In genomic region chr1:15958661-15959060, GRCm38 (mm10) we compare ENCODE assay signal across 27 mouse cellular contexts.
DNase-seq lines count a peak whose midpoint lies in the region; ATAC-seq and TF ChIP-seq lines count a peak whose summit lies in the region.
"Had no signal": no experiment of that assay in that cellular context is flagged by ENCODE, and none has a peak within 500 bp of the region (broad histone marks: within the 10 kb centered on the region; RNA-seq: fewer than 3 reads in every experiment).

No protein-coding gene starts in this region.

- H3K36me3 ChIP-seq in heart, embryonic 10.5 days, result no peaks in the 10 kb centered on the region
- H3K36me3 ChIP-seq in MEL (ENCODE audit: control insufficient read depth in 1 of 2, insufficient read depth in 2 of 2, low read length in 2 of 2), result no peaks in the 10 kb centered on the region
- H3K36me3 ChIP-seq in limb, embryonic 14.5 days (ENCODE audit: control insufficient read depth, insufficient read depth, low read length), result no peaks in the 10 kb centered on the region
- no peaks in the 10 kb centered on the region for H3K36me3 ChIP-seq in thymus, adult 2 months (ENCODE audit: control insufficient read depth, insufficient read depth, low read length)
- H3K36me3 ChIP-seq: embryonic facial prominence, embryonic 13.5 days; forebrain, embryonic 10.5 days; G1E; heart, embryonic 13.5 days; hindbrain, embryonic 12.5 days; hindbrain, embryonic 15.5 days had no signal

- H3K4me3 ChIP-seq in heart, embryonic 10.5 days, result no peak overlapping the region
- H3K4me3 ChIP-seq in MEL (ENCODE audit: control insufficient read depth in 1 of 2, insufficient read depth in 1 of 2, low read depth in 2 of 2, low read length in 2 of 2), result no peak overlapping the region
- H3K4me3 ChIP-seq in limb, embryonic 14.5 days (replicated peaks; ENCODE audit: low read length), result no peak overlapping the region
- no peak overlapping the region for H3K4me3 ChIP-seq in thymus, adult 2 months (ENCODE audit: control insufficient read depth, insufficient read depth, low read length)
- H3K4me3 ChIP-seq: embryonic facial prominence, embryonic 13.5 days; forebrain, embryonic 10.5 days; forebrain, embryonic 13.5 days; heart, embryonic 13.5 days; hindbrain, embryonic 12.5 days; hindbrain, embryonic 15.5 days had no signal

- ATAC-seq in limb, embryonic 14.5 days (ENCODE audit: low FRiP score, low read depth), result 0 out of 2 replicates have a peak, but pooled peaks have one; percentile 34
- ATAC-seq: activated CD4-positive, CD25-positive, alpha-beta regulatory T cell, adult 4 months; forebrain, embryonic 13.5 days; forebrain, embryonic 16.5 days had no signal

- no peak for TF ChIP-seq RAD21 in MEL (IDR thresholded peaks at IDR 0.05; ENCODE audit: low read depth, low read length)

- no peaks in the 10 kb centered on the region for H3K9me3 ChIP-seq in heart, embryonic 10.5 days
- no peaks in the 10 kb centered on the region for H3K9me3 ChIP-seq in MEL (replicated peaks; ENCODE audit: insufficient read depth, low read length)
- no peaks in the 10 kb centered on the region for H3K9me3 ChIP-seq in limb, embryonic 14.5 days (ENCODE audit: control insufficient read depth, low read length)
- H3K9me3 ChIP-seq: embryonic facial prominence, embryonic 13.5 days; forebrain, embryonic 10.5 days; forebrain, embryonic 13.5 days; G1E; heart, embryonic 13.5 days; hindbrain, embryonic 12.5 days; hindbrain, embryonic 15.5 days had no signal

- no peak overlapping the region for H3K9ac ChIP-seq in MEL (ENCODE audit: control insufficient read depth, low read depth, low read length, poor library complexity, severe bottlenecking)
- H3K9ac ChIP-seq in limb, embryonic 14.5 days (ENCODE audit: low read depth, low read length, severe bottlenecking), result no peak overlapping the region
- H3K9ac ChIP-seq: embryonic facial prominence, embryonic 13.5 days; forebrain, embryonic 13.5 days; heart, embryonic 13.5 days; hindbrain, embryonic 12.5 days; hindbrain, embryonic 15.5 days had no signal

- peak; percentile 9 for DNase-seq in heart, embryonic 10.5 days (ENCODE audit: low spot score)
- DNase-seq in heart, postnatal 4 days, result no peak
- DNase-seq in MEL (ENCODE audit: low read depth, low spot score), result peak; percentile 20
- DNase-seq in brain, embryonic 14.5 days (ENCODE audit: low read depth), result peak; percentile 24
- DNase-seq in limb, embryonic 14.5 days (ENCODE audit: low spot score), result peak; percentile 39
- no peak for DNase-seq in spleen, postnatal 36 days (ENCODE audit: low spot score in 2 of 2)
- DNase-seq in thymus, adult 2 months, result no peak
- DNase-seq: adrenal gland, adult 8-10 months; adrenal gland, postnatal 36 days; B cell, adult 2 months; cerebellum, adult 11 months; cerebellum, adult 2 months; cerebellum, adult 9-11 months; cerebellum, postnatal 25 days; gastrocnemius, postnatal 25 days; heart, adult 18-20 months; heart, postnatal 14 days had no signal

- H3K27ac ChIP-seq in heart, embryonic 10.5 days, result no peak overlapping the region
- H3K27ac ChIP-seq in MEL (ENCODE audit: control insufficient read depth, low read depth, low read length), result no peak overlapping the region
- no peak overlapping the region for H3K27ac ChIP-seq in limb, embryonic 14.5 days (replicated peaks; ENCODE audit: low read depth, low read length)
- H3K27ac ChIP-seq in thymus, adult 2 months (ENCODE audit: control insufficient read depth, insufficient read depth, low read length), result no peak overlapping the region
- H3K27ac ChIP-seq: embryonic facial prominence, embryonic 13.5 days; forebrain, embryonic 10.5 days; forebrain, embryonic 13.5 days; heart, embryonic 13.5 days; hindbrain, embryonic 12.5 days; hindbrain, embryonic 15.5 days had no signal

- TF ChIP-seq CTCF in MEL (IDR thresholded peaks at IDR 0.05 in 2 of 3, conservative IDR thresholded peaks at IDR 0.05 in 1 of 3; ENCODE audit: control insufficient read depth in 1 of 3, insufficient read depth in 1 of 3, low read depth in 2 of 3, low read length in 3 of 3, poor library complexity in 1 of 3, severe bottlenecking in 1 of 3), result no peak
- no peak for TF ChIP-seq CTCF in brain, embryonic 14.5 days (IDR thresholded peaks at IDR 0.05; ENCODE audit: borderline replicate concordance, extremely low read depth, insufficient read depth, insufficient read length)
- TF ChIP-seq CTCF in thymus, adult 2 months (IDR thresholded peaks at IDR 0.05; ENCODE audit: borderline replicate concordance, control insufficient read depth, extremely low read depth, insufficient read depth, low read length, poor library complexity), result no peak

- no peaks in the 10 kb centered on the region for H3K4me1 ChIP-seq in heart, embryonic 10.5 days
- no peaks in the 10 kb centered on the region for H3K4me1 ChIP-seq in MEL (ENCODE audit: control insufficient read depth in 1 of 2, insufficient read depth in 2 of 2, low read length in 2 of 2)
- H3K4me1 ChIP-seq in limb, embryonic 14.5 days (ENCODE audit: control insufficient read depth, insufficient read depth, low read length), result no peaks in the 10 kb centered on the region
- no peaks in the 10 kb centered on the region for H3K4me1 ChIP-seq in thymus, adult 2 months (replicated peaks; ENCODE audit: control insufficient read depth, insufficient read depth, low read length)
- H3K4me1 ChIP-seq: embryonic facial prominence, embryonic 13.5 days; forebrain, embryonic 10.5 days; forebrain, embryonic 13.5 days; heart, embryonic 13.5 days; hindbrain, embryonic 12.5 days; hindbrain, embryonic 15.5 days had no signal

- no peaks in the 10 kb centered on the region for H3K27me3 ChIP-seq in heart, embryonic 10.5 days (ENCODE audit: insufficient read depth, poor library complexity, severe bottlenecking)
- no peaks in the 10 kb centered on the region for H3K27me3 ChIP-seq in MEL (ENCODE audit: control insufficient read depth in 1 of 2, insufficient read depth in 2 of 2, low read length in 2 of 2)
- H3K27me3 ChIP-seq in limb, embryonic 14.5 days (ENCODE audit: control insufficient read depth, insufficient read depth, low read length), result no peaks in the 10 kb centered on the region
- no peaks in the 10 kb centered on the region for H3K27me3 ChIP-seq in thymus, adult 2 months (ENCODE audit: control insufficient read depth, insufficient read depth, low read length)
- H3K27me3 ChIP-seq: CH12.LX; embryonic facial prominence, embryonic 13.5 days; forebrain, embryonic 13.5 days; heart, embryonic 13.5 days; hindbrain, embryonic 12.5 days; hindbrain, embryonic 15.5 days had no signal

- TF ChIP-seq POLR2A in MEL (IDR thresholded peaks at IDR 0.05; ENCODE audit: control insufficient read depth in 1 of 2, insufficient read depth in 1 of 2, low read depth in 1 of 2, low read length in 2 of 2, poor library complexity in 1 of 2), result no peak
- TF ChIP-seq POLR2A in brain, embryonic 14.5 days (IDR thresholded peaks at IDR 0.05; ENCODE audit: borderline replicate concordance, extremely low read depth, insufficient read depth, insufficient read length, poor library complexity, severe bottlenecking), result no peak
- TF ChIP-seq POLR2A in limb, embryonic 14.5 days (IDR thresholded peaks at IDR 0.05; ENCODE audit: borderline replicate concordance, extremely low read depth, insufficient read depth, insufficient read length), result no peak
- no peak for TF ChIP-seq POLR2A in thymus, adult 2 months (IDR thresholded peaks at IDR 0.05; ENCODE audit: control insufficient read depth, extremely low read depth, insufficient read depth, low read length, poor library complexity)

- no peak overlapping the region for H3K4me2 ChIP-seq in limb, embryonic 14.5 days (replicated peaks; ENCODE audit: low read depth, low read length, severe bottlenecking)
- H3K4me2 ChIP-seq: embryonic facial prominence, embryonic 13.5 days; forebrain, embryonic 13.5 days; heart, embryonic 13.5 days; hindbrain, embryonic 12.5 days; hindbrain, embryonic 15.5 days had no signal

- no peaks in the 10 kb centered on the region for H3K79me2 ChIP-seq in MEL (ENCODE audit: control insufficient read depth, insufficient read depth, low read length, poor library complexity)

- no peak for TF ChIP-seq EP300 in MEL (IDR thresholded peaks at IDR 0.05; ENCODE audit: low read depth in 1 of 2, low read length in 2 of 2)

- WGBS in heart, embryonic 10.5 days, result 83% methylated on average over 1 of the region's 1 CpGs
- WGBS in limb, embryonic 14.5 days, result 40% methylated on average over 1 of the region's 1 CpGs
- WGBS in thymus, adult 2 months, result 97% methylated on average over 1 of the region's 1 CpGs

TF ChIP-seq in MEL, 35 proteins besides CTCF, POLR2A, EP300 and RAD21:
- TF ChIP-seq NRF1 (IDR thresholded peaks at IDR 0.05; ENCODE audit: insufficient read depth, low read depth, low read length, poor library complexity, severe bottlenecking), result no peak
- no peak for TF ChIP-seq UBTF (IDR thresholded peaks at IDR 0.05; ENCODE audit: borderline replicate concordance, insufficient read depth, low read depth, low read length)
- no peak for TF ChIP-seq ZC3H11A (IDR thresholded peaks at IDR 0.05; ENCODE audit: low read depth, low read length)
- TF ChIP-seq GABPA (IDR thresholded peaks at IDR 0.05; ENCODE audit: low read depth, low read length), result no peak
- no peak for TF ChIP-seq POLR2AphosphoS2 (IDR thresholded peaks at IDR 0.05; ENCODE audit: low read length)
- TF ChIP-seq CHD2 (IDR thresholded peaks at IDR 0.05; ENCODE audit: low read length), result no peak
- no peak for TF ChIP-seq ZMIZ1 (IDR thresholded peaks at IDR 0.05; ENCODE audit: low read depth, low read length)
- TF ChIP-seq HCFC1 (IDR thresholded peaks at IDR 0.05; ENCODE audit: low read depth, low read length), result no peak
- TF ChIP-seq E2F4 (IDR thresholded peaks at IDR 0.05; ENCODE audit: borderline replicate concordance, low read depth, low read length), result no peak
- TF ChIP-seq USF2 (IDR thresholded peaks at IDR 0.05; ENCODE audit: borderline replicate concordance in 1 of 2, insufficient read depth in 1 of 2, low read depth in 1 of 2, low read length in 2 of 2), result no peak
- TF ChIP-seq TBP (IDR thresholded peaks at IDR 0.05; ENCODE audit: low read depth, low read length), result no peak
- no peak for TF ChIP-seq TCF12 (IDR thresholded peaks at IDR 0.05; ENCODE audit: low read depth, low read length)
- TF ChIP-seq NELFE (IDR thresholded peaks at IDR 0.05; ENCODE audit: low read depth, low read length), result no peak
- TF ChIP-seq SIN3A (IDR thresholded peaks at IDR 0.05; ENCODE audit: low read length), result no peak
- no peak for TF ChIP-seq BHLHE40 (IDR thresholded peaks at IDR 0.05; ENCODE audit: borderline replicate concordance, low read depth, low read length)
- TF ChIP-seq ETS1 (IDR thresholded peaks at IDR 0.05; ENCODE audit: low read depth, low read length), result no peak
- no peak for TF ChIP-seq KAT2A (conservative IDR thresholded peaks at IDR 0.05; ENCODE audit: low read depth, low read length)
- no peak for TF ChIP-seq ZKSCAN1 (IDR thresholded peaks at IDR 0.05; ENCODE audit: low read depth, low read length)
- TF ChIP-seq MXI1 (IDR thresholded peaks at IDR 0.05; ENCODE audit: low read depth, low read length), result no peak
- no peak for TF ChIP-seq MAZ (IDR thresholded peaks at IDR 0.05; ENCODE audit: low read depth, low read length)

Comparison
In these comparisons a context has a peak if more than half of its experiments do, and no peak if none do; other contexts are left out.
1. DNase-seq: peak in heart, embryonic 10.5 days (single experiment), MEL (single experiment), brain, embryonic 14.5 days (single experiment) and limb, embryonic 14.5 days (single experiment); none in heart, postnatal 4 days (single experiment), spleen, postnatal 36 days (0 of 2) and thymus, adult 2 months (single experiment).